Mouse (Mus musculus) liver, adult 10 weeks (tissue): Measurements from ENCODE around the gene Cdh23. TPM values are rescaled to one million over a fixed set of nuclear protein-coding genes. Genes with fewer than 3 reads are reported as not detected.

Source experiments
- polyA plus RNA-seq: library from polyadenylated mRNA; stranded (reverse); fragments of 350-450 nt; fragmentation: Illumina TruSeq; extraction: RNeasy Lipid Tissue Mini Kit (QIAGEN cat#74804); gene quantifications from one replicate; pipeline ENCODE4 v1.2.3, GENCODE M21; 2014; ENCODE audit warnings: low read depth, low replicate concordance

Cdh23 gene
- not detected for polyA plus RNA-seq

DNA sequence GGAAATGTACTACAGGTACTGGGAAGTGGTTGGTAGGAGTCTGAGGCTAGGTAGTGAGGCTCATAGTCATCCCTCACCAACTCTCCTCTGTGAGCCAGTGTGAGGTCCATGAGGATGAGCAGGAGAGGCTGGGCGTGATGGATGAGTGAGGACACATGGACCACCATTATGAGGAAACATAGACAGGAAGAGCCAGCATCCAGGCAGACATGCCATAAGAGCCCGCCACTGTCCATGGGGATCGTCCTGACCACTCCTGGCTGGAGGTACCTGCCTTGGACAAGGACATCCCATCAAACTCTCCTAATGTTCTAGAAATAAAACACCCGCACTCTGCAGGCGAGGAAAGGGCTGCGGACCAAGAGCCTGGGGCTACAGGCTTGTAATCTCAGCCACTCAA lies at the start of gene Cdh23:
Gene Cdh23 (minus strand): TSS at position 101 of the 400 bp plus-strand sequence.

GRCm38 (mm10) chr10:60399449-60399848 lies 296.8 kb downstream of the Cdh23 start, which contains the start of gene Gm17455:
Gene Gm17455, plus strand, starts transcription at chr10:60399726.

DNA sequence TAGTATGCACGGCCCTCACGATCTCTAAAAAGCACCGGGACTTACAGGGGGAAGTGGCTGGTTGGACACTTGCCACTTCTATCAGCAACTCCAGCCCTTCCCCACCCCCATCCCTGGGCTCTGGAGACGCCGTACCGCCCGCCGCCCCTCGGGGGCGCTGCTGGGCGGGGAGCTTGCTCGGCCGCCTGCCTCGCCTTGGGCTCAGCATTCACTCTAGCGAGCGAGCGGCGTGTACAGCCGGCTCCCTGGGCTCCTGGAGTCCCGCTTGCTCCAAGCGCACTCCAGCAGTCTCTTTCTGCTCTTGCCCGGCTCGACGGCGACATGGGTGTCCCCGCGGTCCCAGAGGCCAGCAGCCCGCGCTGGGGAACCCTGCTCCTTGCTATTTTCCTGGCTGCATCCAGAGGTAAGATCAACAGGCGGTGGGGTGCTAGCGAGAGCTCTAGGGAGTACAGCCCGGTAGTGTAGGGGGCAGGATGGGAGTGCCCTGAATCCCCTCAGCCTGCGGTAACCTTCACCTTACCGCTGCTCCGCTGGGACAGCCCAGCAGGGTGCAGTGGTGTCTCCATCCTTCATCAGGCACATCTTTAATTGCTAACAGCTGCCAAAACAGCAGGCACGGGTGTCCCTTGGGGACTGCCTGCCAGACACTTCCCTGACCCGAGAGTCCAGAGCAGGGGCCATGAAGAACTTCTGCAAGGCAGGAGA lies 349.4 kb downstream of the Cdh23 start, which contains the start of gene Vsir:
Gene Vsir (plus strand): TSS at position 151 of the 705 bp plus-strand sequence.

GRCm38 (mm10) chr10:60277207-60278005 lies 418.9 kb downstream of the Cdh23 start, which contains the start of gene Psap:
Gene Psap, plus strand, starts transcription at chr10:60277627.

Other genes starting within 250 kb of the Cdh23 start
- gene Slc29a3, start 56.3 kb upstream of the Cdh23 start, polyA plus RNA-seq: 2.6 TPM
- 0.21 TPM for gene Unc5b, start 135.1 kb upstream of the Cdh23 start, polyA plus RNA-seq